Mouse (Mus musculus): Measurements from ENCODE around the gene Ppp1r8. TPM values are rescaled to one million over a fixed set of nuclear protein-coding genes. Genes with fewer than 3 reads are reported as not detected.
A peak's percentile ranks its signal among the peaks of the same experiment; 100 is the strongest.
"Not testable (repeated sequence)": the region's sequence is repeated elsewhere in the genome, so short reads cannot be mapped to it uniquely, and the experiment has no call there.

Gene Ppp1r8
- polyA plus RNA-seq, 1 experiment from 2014 or later = 46.9 TPM

DNA sequence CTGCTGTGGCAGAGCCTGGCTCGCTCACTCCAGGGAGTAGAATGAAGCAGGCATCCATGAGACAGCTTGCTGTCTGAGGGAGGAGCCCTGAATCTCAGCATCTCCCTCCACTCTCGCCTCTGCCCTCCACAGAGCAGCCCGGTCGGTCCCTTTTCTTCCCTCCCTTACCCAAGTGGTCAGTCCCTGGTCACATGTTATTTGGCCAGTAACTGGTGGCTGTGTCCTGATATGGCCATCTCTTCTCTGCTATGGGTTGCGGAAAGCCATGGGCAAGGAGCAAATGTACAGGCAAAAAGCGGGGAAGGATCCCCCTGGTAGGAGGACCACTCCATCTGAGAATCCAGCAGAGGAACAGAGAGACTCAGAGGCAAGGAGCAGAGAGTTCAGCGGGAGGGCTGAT lies 47.8 kb downstream of the Ppp1r8 start:
- peak overlapping the region; percentile 6; the same call in 1 of the 2 replicates for H3K4me3 ChIP-seq (replicated peaks)
- no peak overlapping the region for H3K27ac ChIP-seq
- no peaks in the 10 kb centered on the region; the same call in 1 of the 2 replicates for H3K27me3 ChIP-seq (replicated peaks)
- 52% methylated on average over 7 of the region's 7 CpGs for WGBS
- H3K36me3 ChIP-seq = no peaks in the 10 kb centered on the region
- H3K4me2 ChIP-seq = no peak overlapping the region
- H3K9ac ChIP-seq = no peak overlapping the region
- no peak for ATAC-seq (ENCODE audit: insufficient read depth, low FRiP score, low read depth)
- H3K4me1 ChIP-seq = peaks cover 6% of the 10 kb centered on the region; the same call in 1 of the 2 replicates
- no peaks in the 10 kb centered on the region for H3K9me3 ChIP-seq

DNA sequence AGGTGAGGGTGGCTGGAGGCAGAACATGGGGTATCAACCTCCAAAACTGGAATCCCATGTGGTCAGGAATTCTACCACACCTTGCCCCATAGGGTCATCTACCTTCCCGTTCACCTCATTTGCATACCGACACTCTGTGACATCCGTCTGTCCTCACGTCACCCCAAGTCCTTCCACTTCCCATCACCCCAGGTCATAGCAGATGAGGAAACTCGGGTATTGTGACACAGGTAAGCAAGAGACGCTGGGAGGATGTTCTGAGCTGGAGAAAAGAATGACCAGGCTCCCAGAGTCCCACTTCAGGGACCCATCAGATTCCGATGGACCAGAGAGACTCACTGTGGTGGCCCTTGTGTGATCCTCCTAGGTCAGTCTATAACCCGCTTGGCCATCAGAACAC lies 48.2 kb downstream of the Ppp1r8 start:
- no peak overlapping the region for H3K4me2 ChIP-seq
- no peak overlapping the region for H3K27ac ChIP-seq
- H3K9ac ChIP-seq = no peak overlapping the region
- no peaks in the 10 kb centered on the region for H3K9me3 ChIP-seq
- H3K4me1 ChIP-seq = peaks cover 6% of the 10 kb centered on the region; the same call in 1 of the 2 replicates
- H3K36me3 ChIP-seq = no peaks in the 10 kb centered on the region
- 73% methylated on average over 8 of the region's 8 CpGs for WGBS
- peak overlapping the region; percentile 6; the same call in 1 of the 2 replicates for H3K4me3 ChIP-seq (replicated peaks)
- H3K27me3 ChIP-seq (replicated peaks) = no peaks in the 10 kb centered on the region; the same call in 1 of the 2 replicates
- ATAC-seq (ENCODE audit: insufficient read depth, low FRiP score, low read depth) = no peak

- Histone ChIP-seq H3K36me3 (no peaks in the 10 kb centered on the region), H3K4me2 (no peak overlapping the region), H3K4me1 (peaks cover 6% of the 10 kb centered on the region; the same call in 1 of the 2 replicates), H3K4me3 (replicated peaks) (no peak overlapping the region), H3K27ac (no peak overlapping the region), H3K27me3 (replicated peaks) (no peaks in the 10 kb centered on the region; the same call in 1 of the 2 replicates), H3K9me3 (no peaks in the 10 kb centered on the region), H3K9ac (no peak overlapping the region)
- WGBS = 55% methylated on average over 9 of the region's 9 CpGs
- ATAC-seq (ENCODE audit: insufficient read depth, low FRiP score, low read depth) = no peak
These were observed 48.9 kb downstream of the Ppp1r8 start for GRCm38 (mm10) chr4:132794028-132794427.

- H3K36me3 ChIP-seq; H3K4me3 ChIP-seq (replicated peaks); ATAC-seq (ENCODE audit: insufficient read depth, low FRiP score, low read depth); H3K4me2 ChIP-seq; H3K9ac ChIP-seq; H3K4me1 ChIP-seq; H3K27ac ChIP-seq; H3K27me3 ChIP-seq (replicated peaks); H3K9me3 ChIP-seq: not testable (repeated sequence)
- WGBS = 87% methylated on average over 9 of the region's 9 CpGs
These were observed 49.5 kb downstream of the Ppp1r8 start for GRCm38 (mm10) chr4:132793322-132794004.

GRCm38 (mm10) chr4:132789731-132790130 lies 53.2 kb downstream of the Ppp1r8 start:
- WGBS = 86% methylated on average over 8 of the region's 8 CpGs
- Histone ChIP-seq H3K4me1 (no peaks in the 10 kb centered on the region), H3K4me3 (replicated peaks) (no peak overlapping the region), H3K27ac (no peak overlapping the region), H3K9ac (no peak overlapping the region), H3K27me3 (replicated peaks) (no peaks in the 10 kb centered on the region; the same call in 1 of the 2 replicates), H3K9me3 (no peaks in the 10 kb centered on the region), H3K36me3 (no peaks in the 10 kb centered on the region), H3K4me2 (no peak overlapping the region)
- ATAC-seq (ENCODE audit: insufficient read depth, low FRiP score, low read depth) = no peak

GRCm38 (mm10) chr4:132785228-132785627 lies 57.7 kb downstream of the Ppp1r8 start:
- Histone ChIP-seq H3K36me3 (no peaks in the 10 kb centered on the region), H3K9me3 (no peaks in the 10 kb centered on the region), H3K4me2 (no peak overlapping the region), H3K4me1 (no peaks in the 10 kb centered on the region), H3K27ac (no peak overlapping the region), H3K27me3 (replicated peaks) (no peaks in the 10 kb centered on the region), H3K9ac (no peak overlapping the region), H3K4me3 (replicated peaks) (no peak overlapping the region)
- WGBS = 90% methylated on average over 13 of the region's 13 CpGs
- no peak for ATAC-seq (ENCODE audit: insufficient read depth, low FRiP score, low read depth)

DNA sequence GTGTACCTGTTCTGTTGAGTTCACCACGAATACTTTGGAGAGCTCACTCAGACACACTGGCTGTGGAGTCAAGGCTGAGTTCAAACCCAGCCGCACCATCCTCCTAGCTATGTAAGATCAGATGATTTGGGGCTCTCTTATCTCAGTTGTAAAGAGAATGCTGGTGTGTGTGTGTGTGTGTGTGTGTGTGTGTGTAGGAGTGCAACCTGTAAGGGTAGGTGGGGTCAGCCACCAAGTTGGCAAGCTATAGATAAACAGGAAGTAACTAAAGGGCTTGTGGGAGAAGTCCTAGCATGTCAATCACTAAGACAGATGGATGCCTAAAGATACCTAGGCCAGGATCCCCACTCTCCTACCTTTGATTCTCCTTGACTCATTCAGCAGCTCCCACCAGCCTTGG lies 59.2 kb downstream of the Ppp1r8 start:
- no peak for ATAC-seq (ENCODE audit: insufficient read depth, low FRiP score, low read depth)

DNA sequence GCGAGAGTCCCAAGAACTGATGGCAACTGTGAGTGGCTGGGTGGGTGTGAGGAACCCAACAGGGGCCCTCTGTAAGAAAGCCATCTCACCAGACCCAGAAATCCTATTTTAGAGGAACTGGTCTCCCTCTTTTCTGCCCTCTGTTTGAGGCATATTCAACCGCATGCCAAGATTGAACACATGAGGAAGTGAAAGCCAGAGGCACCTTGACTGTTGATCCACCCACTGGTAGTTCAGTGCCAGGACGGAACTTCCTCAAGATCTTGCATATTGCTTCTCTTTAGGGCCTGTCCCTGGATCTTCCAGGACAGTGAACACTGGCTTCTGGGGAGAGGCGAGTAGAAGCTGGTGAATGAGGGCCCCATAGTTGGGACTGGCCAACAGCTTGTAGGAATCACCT lies 62.7 kb downstream of the Ppp1r8 start:
- Histone ChIP-seq H3K4me2 (no peak overlapping the region), H3K27me3 (replicated peaks) (no peaks in the 10 kb centered on the region), H3K36me3 (peaks cover 41% of the 10 kb centered on the region), H3K9ac (no peak overlapping the region), H3K4me3 (replicated peaks) (no peak overlapping the region), H3K27ac (no peak overlapping the region), H3K9me3 (no peaks in the 10 kb centered on the region), H3K4me1 (no peaks in the 10 kb centered on the region)
- 87% methylated on average over 4 of the region's 4 CpGs for WGBS
- no peak for ATAC-seq (ENCODE audit: insufficient read depth, low FRiP score, low read depth)

More for the DNA sequence above, 59.2 kb downstream of the Ppp1r8 start:
- Histone ChIP-seq H3K4me1 (no peaks in the 10 kb centered on the region), H3K4me2 (no peak overlapping the region), H3K36me3 (peaks cover 9% of the 10 kb centered on the region), H3K9me3 (no peaks in the 10 kb centered on the region), H3K27me3 (replicated peaks) (no peaks in the 10 kb centered on the region), H3K4me3 (replicated peaks) (no peak overlapping the region), H3K27ac (no peak overlapping the region), H3K9ac (no peak overlapping the region)
- WGBS = 79% methylated on average over 2 of the region's 2 CpGs

DNA sequence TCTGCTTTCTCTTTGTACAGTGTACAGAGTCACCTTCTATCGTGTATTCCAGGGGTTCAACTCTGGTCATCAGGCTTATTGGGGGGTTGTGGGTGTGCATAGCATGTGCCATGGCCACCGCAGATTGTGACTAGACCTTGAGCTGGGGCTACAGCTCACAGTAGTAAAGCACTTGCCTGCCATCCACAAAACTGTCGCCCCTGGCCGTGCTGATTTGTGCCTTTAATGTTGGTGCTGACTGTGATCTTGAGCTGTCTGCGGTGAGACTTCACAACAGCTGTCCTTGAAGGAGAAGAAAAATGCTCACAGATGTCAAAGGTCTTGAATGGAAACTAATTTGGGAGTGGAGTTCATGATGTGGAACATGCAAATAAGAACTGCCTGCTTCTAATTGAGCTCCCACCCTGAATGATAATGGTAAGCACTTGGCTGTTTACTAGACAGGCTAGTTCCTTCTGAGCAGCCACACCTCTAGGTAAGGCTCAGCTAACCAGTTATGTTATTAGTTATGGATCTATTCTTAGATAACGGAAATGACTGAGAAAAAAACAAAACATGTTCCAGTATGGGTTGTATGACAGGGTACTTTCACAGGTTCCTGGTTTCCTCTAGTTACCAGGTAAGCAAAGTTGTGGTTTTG lies 64.3 kb downstream of the Ppp1r8 start:
- no peak overlapping the region for H3K4me2 ChIP-seq
- no peaks in the 10 kb centered on the region for H3K27me3 ChIP-seq (replicated peaks)
- H3K4me1 ChIP-seq = no peaks in the 10 kb centered on the region
- no peak overlapping the region for H3K27ac ChIP-seq
- WGBS = 93% methylated on average over 6 of the region's 6 CpGs
- H3K36me3 ChIP-seq = peaks cover 55% of the 10 kb centered on the region
- no peak overlapping the region for H3K4me3 ChIP-seq (replicated peaks)
- no peaks in the 10 kb centered on the region for H3K9me3 ChIP-seq
- ATAC-seq (ENCODE audit: insufficient read depth, low FRiP score, low read depth) = no peak
- no peak overlapping the region for H3K9ac ChIP-seq

Other genes with a start within 250 kb of the Ppp1r8 start
- 24.7 and 26.6 TPM in 2 replicates for gene Eya3, start 204.2 kb downstream of the Ppp1r8 start, polyA plus RNA-seq (2015; fragmentation: Nextera tagmentation; extraction: Ambion mirVana)
- gene Xkr8, start 110.6 kb downstream of the Ppp1r8 start, polyA plus RNA-seq (2015; fragmentation: Nextera tagmentation; extraction: Ambion mirVana) = 3.8 and 4.4 TPM in 2 replicates
- gene Smpdl3b, start 85.9 kb downstream of the Ppp1r8 start, polyA plus RNA-seq (2015; fragmentation: Nextera tagmentation; extraction: Ambion mirVana) = 6.7 and 6.9 TPM in 2 replicates
- gene Rpa2, start 74.8 kb downstream of the Ppp1r8 start, polyA plus RNA-seq (2015; fragmentation: Nextera tagmentation; extraction: Ambion mirVana) = 87.0 and 89.5 TPM in 2 replicates
- 1.3 and 1.8 TPM in 2 replicates for gene Themis2, start 46.8 kb downstream of the Ppp1r8 start, polyA plus RNA-seq (2015; fragmentation: Nextera tagmentation; extraction: Ambion mirVana)
- 54.8 and 58.3 TPM in 2 replicates for gene Stx12, start 41.3 kb upstream of the Ppp1r8 start, polyA plus RNA-seq (2015; fragmentation: Nextera tagmentation; extraction: Ambion mirVana)
- gene Fam76a, start 79.4 kb upstream of the Ppp1r8 start, polyA plus RNA-seq (2015; fragmentation: Nextera tagmentation; extraction: Ambion mirVana) = 39.3 and 45.5 TPM in 2 replicates
- gene Fgr, start 130.9 kb upstream of the Ppp1r8 start, polyA plus RNA-seq (2015; fragmentation: Nextera tagmentation; extraction: Ambion mirVana) = 1.6 TPM in 2 replicates
- gene Ahdc1, start 168.1 kb upstream of the Ppp1r8 start, polyA plus RNA-seq (2015; fragmentation: Nextera tagmentation; extraction: Ambion mirVana) = 8.2 and 9.3 TPM in 2 replicates

All from stomach, embryonic 15.5 days (tissue).